Mouse (Mus musculus) intestine, postnatal 0 days (tissue): ENCODE results near the gene Pdpn. TPM values are rescaled to one million over a fixed set of nuclear protein-coding genes. Genes with fewer than 3 reads are reported as not detected.
"Not testable (repeated sequence)": the region's sequence is repeated elsewhere in the genome, so short reads cannot be mapped to it uniquely, and the experiment has no call there.

ENCODE experiments used
- ATAC-seq: fragments of 200-750 bp; cut with Nextera tagmentation; 2 replicates; pipeline ENCODE4 v1.8.0; 2017; ENCODE audit warnings: mild to moderate bottlenecking, moderate TSS enrichment, moderate library complexity
- H3K27ac ChIP-seq: fragments of 300-500 bp; sonication (generic); 2 replicates; pipeline ENCODE4 v1.5.1; 2014; ENCODE audit warnings: mild to moderate bottlenecking, low read depth, low read length, moderate library complexity
- H3K27me3 ChIP-seq: fragments of 300-500 bp; sonication (generic); replicated peaks from 2 replicates; pipeline ENCODE4 v1.6.1; 2014; ENCODE audit warnings: low read length, mixed read lengths; ENCODE audit not compliant: control insufficient read depth, insufficient read depth
- H3K36me3 ChIP-seq: fragments of 300-500 bp; sonication (generic); 2 replicates; pipeline ENCODE4 v1.6.1; 2014; ENCODE audit warnings: mild to moderate bottlenecking, moderate library complexity; ENCODE audit not compliant: control insufficient read depth, insufficient read depth
- H3K4me1 ChIP-seq: fragments of 300-500 bp; sonication (generic); replicated peaks from 2 replicates; pipeline ENCODE4 v1.6.1; 2014; ENCODE audit warnings: antibody characterized with exemption, low read length, mixed read lengths; ENCODE audit not compliant: control insufficient read depth, insufficient read depth
- H3K4me2 ChIP-seq: fragments of 300-500 bp; sonication (generic); replicated peaks from 2 replicates; pipeline ENCODE4 v1.6.1; 2014; ENCODE audit warnings: low read depth, mild to moderate bottlenecking, moderate library complexity
- H3K4me3 ChIP-seq: fragments of 300-500 bp; sonication (generic); 2 replicates; pipeline ENCODE4 v1.5.1; 2014; ENCODE audit warnings: low read depth, low read length
- H3K9ac ChIP-seq: fragments of 300-500 bp; sonication (generic); 2 replicates; pipeline ENCODE4 v1.6.1; 2014; ENCODE audit warnings: mild to moderate bottlenecking, low read depth, low read length
- H3K9me3 ChIP-seq: fragments of 300-500 bp; sonication (generic); 2 replicates; pipeline ENCODE4 v1.6.1; 2016; ENCODE audit warnings: mixed run types; ENCODE audit not compliant: control insufficient read depth
- CTCF ChIP-seq: sonication (generic); IDR thresholded peaks from 2 replicates; pipeline ENCODE4 v1.5.1; 2016; ENCODE audit warnings: low read depth, mild to moderate bottlenecking, control low read depth, antibody characterized with exemption, moderate library complexity
- WGBS: fragments of 180-500 bp; shearing (Covaris S2); extraction: QIAGEN DNeasy Blood & Tissue Kit; methylation state at CpG from one replicate; pipeline ENCODE4 v1.1.7; 2014; 5-methylcytosine and 5-hydroxymethylcytosine counted together
- polyA plus RNA-seq: library from polyadenylated mRNA; unstranded; fragments of >200 nt; fragmentation: Nextera tagmentation; extraction: Ambion mirVana; gene quantifications from 2 replicates; pipeline ENCODE4 v1.2.1, GENCODE M21; 2015

The Pdpn gene
- 18.1 and 18.5 TPM in 2 replicates for polyA plus RNA-seq

- Histone ChIP-seq H3K9me3 (no peaks in the 10 kb centered on the region), H3K36me3 (no peaks in the 10 kb centered on the region), H3K9ac (no peak within 1 kb of the TSS), H3K4me3 (peak within 1 kb of the TSS; percentile 35), H3K27me3 (peaks cover 10% of the 10 kb centered on the region; the same call in 1 of the 2 replicates), H3K27ac (no peak within 1 kb of the TSS), H3K4me2 (peak within 1 kb of the TSS; percentile 57), H3K4me1 (no peaks in the 10 kb centered on the region)
- WGBS: 9% methylated on average over 31 of the region's 31 CpGs
- ATAC-seq: no peak
- TF ChIP-seq CTCF: no peak
Measured at GRCm38 (mm10) chr4:143299325-143300070, at the start of gene Pdpn. Pdpn (minus strand) TSS chr4:143299564.

- TF ChIP-seq CTCF: no peak
- Histone ChIP-seq H3K36me3 (no peaks in the 10 kb centered on the region), H3K9ac (no peak overlapping the region), H3K4me2 (no peak overlapping the region), H3K9me3 (no peaks in the 10 kb centered on the region), H3K4me1 (no peaks in the 10 kb centered on the region), H3K27ac (no peak overlapping the region), H3K4me3 (no peak overlapping the region), H3K27me3 (peaks cover 38% of the 10 kb centered on the region)
- ATAC-seq: no peak
- 50% methylated on average over 5 of the region's 5 CpGs for WGBS
Measured at GRCm38 (mm10) chr4:143348678-143349077, 49.3 kb upstream of the Pdpn start.

GRCm38 (mm10) chr4:143345491-143345890 is 46.1 kb upstream of the Pdpn start:
- H3K36me3 ChIP-seq, H3K9ac ChIP-seq, H3K4me2 ChIP-seq, H3K9me3 ChIP-seq, H3K4me1 ChIP-seq, ATAC-seq, H3K4me3 ChIP-seq, H3K27ac ChIP-seq: not testable (repeated sequence)
- H3K27me3 ChIP-seq: peaks cover 25% of the 10 kb centered on the region
- 87% methylated on average over 5 of the region's 5 CpGs for WGBS

GRCm38 (mm10) chr4:143341470-143341869 is 42.1 kb upstream of the Pdpn start:
- Histone ChIP-seq H3K9ac (no peak overlapping the region), H3K36me3 (no peaks in the 10 kb centered on the region), H3K9me3 (no peaks in the 10 kb centered on the region), H3K4me3 (no peak overlapping the region), H3K4me1 (no peaks in the 10 kb centered on the region), H3K27ac (no peak overlapping the region), H3K4me2 (no peak overlapping the region), H3K27me3 (no peaks in the 10 kb centered on the region)
- ATAC-seq: no peak
- TF ChIP-seq CTCF: no peak
- 79% methylated on average over 7 of the region's 7 CpGs for WGBS

GRCm38 (mm10) chr4:143339808-143340207 is 40.4 kb upstream of the Pdpn start:
- 89% methylated on average over 13 of the region's 13 CpGs for WGBS
- Histone ChIP-seq H3K4me2 (no peak overlapping the region), H3K9ac (no peak overlapping the region), H3K4me3 (no peak overlapping the region), H3K4me1 (no peaks in the 10 kb centered on the region), H3K27me3 (no peaks in the 10 kb centered on the region), H3K9me3 (no peaks in the 10 kb centered on the region), H3K36me3 (no peaks in the 10 kb centered on the region), H3K27ac (no peak overlapping the region)
- ATAC-seq: no peak
- TF ChIP-seq CTCF: no peak

- H3K4me3 ChIP-seq: no peak overlapping the region
- H3K36me3 ChIP-seq: no peaks in the 10 kb centered on the region
- no peak for ATAC-seq
- no peaks in the 10 kb centered on the region for H3K9me3 ChIP-seq
- no peak for TF ChIP-seq CTCF
- no peak overlapping the region for H3K4me2 ChIP-seq
- H3K27ac ChIP-seq: no peak overlapping the region
- no peak overlapping the region for H3K9ac ChIP-seq
- H3K4me1 ChIP-seq: no peaks in the 10 kb centered on the region
- H3K27me3 ChIP-seq: no peaks in the 10 kb centered on the region
- 62% methylated on average over 2 of the region's 2 CpGs for WGBS
Measured at GRCm38 (mm10) chr4:143336096-143336495, 36.7 kb upstream of the Pdpn start.

GRCm38 (mm10) chr4:143334995-143335394 is 35.6 kb upstream of the Pdpn start:
- no peaks in the 10 kb centered on the region for H3K4me1 ChIP-seq
- H3K36me3 ChIP-seq: no peaks in the 10 kb centered on the region
- H3K9me3 ChIP-seq: no peaks in the 10 kb centered on the region
- no peak overlapping the region for H3K4me2 ChIP-seq
- WGBS: 81% methylated on average over 17 of the region's 17 CpGs
- H3K9ac ChIP-seq: no peak overlapping the region
- no peak for ATAC-seq
- H3K4me3 ChIP-seq: no peak overlapping the region
- H3K27me3 ChIP-seq: no peaks in the 10 kb centered on the region
- no peak overlapping the region for H3K27ac ChIP-seq
- TF ChIP-seq CTCF: no peak
